31 mouse cellular contexts compared by ENCODE assay signal in the genomic region with DNA sequence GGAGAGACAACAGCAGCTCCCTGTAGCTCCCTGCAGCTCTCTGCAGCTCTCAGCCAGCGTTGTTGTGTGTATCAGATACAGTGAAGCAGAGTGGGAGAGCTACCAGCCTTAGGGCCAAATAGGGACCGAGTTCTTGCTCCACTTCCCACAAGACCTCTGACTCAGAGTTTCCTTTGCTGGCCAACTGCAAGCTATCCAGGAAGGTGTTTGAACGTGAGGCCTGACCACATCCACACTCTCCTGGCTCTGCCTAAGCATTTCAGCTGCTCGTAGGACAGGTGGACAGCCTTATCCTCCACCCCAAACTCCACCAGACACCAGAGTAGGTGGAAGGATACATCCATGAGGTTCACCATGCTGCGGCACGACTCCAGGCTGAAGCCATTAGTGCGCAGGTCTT. TPM values are rescaled to one million over a fixed set of nuclear protein-coding genes. Genes with fewer than 3 reads are reported as not detected.
A peak's percentile ranks its signal among the peaks of the same experiment; 100 is the strongest.
DNase-seq lines count a peak whose midpoint lies in the region; ATAC-seq and TF ChIP-seq lines count a peak whose summit lies in the region.
"Had no signal": no experiment of that assay in that cellular context is flagged by ENCODE, and none has a peak within 500 bp of the region (broad histone marks: within the 10 kb centered on the region; RNA-seq: fewer than 3 reads in every experiment).

No protein-coding gene starts in this region.

- no peaks in the 10 kb centered on the region for H3K9me3 ChIP-seq in hindbrain, embryonic 10.5 days
- H3K9me3 ChIP-seq in hindbrain, postnatal 0 days (ENCODE audit: low read length), result no peaks in the 10 kb centered on the region
- no peaks in the 10 kb centered on the region for H3K9me3 ChIP-seq in liver, embryonic 16.5 days (replicated peaks; ENCODE audit: control insufficient read depth, low read length)
- H3K9me3 ChIP-seq in stomach, postnatal 0 days (ENCODE audit: control insufficient read depth, low read length), result no peaks in the 10 kb centered on the region
- H3K9me3 ChIP-seq: midbrain, embryonic 12.5 days; neural tube, embryonic 12.5 days had no signal

- no peak for TF ChIP-seq EP300 in stomach, postnatal 0 days (optimal IDR thresholded peaks at IDR 0.05)

- no peak for ATAC-seq in hindbrain, postnatal 0 days
- peak; percentile 53 for ATAC-seq in common myeloid progenitor, adult 5-6 weeks (replicated peaks; ENCODE audit: low read depth, poor library complexity, severe bottlenecking)
- ATAC-seq in liver, embryonic 16.5 days (ENCODE audit: low read depth), result no peak
- ATAC-seq in stomach, postnatal 0 days (ENCODE audit: low FRiP score, low TSS enrichment), result no peak
- ATAC-seq: hindbrain, embryonic 16.5 days; intestine, postnatal 0 days had no signal

- H3K4me1 ChIP-seq in hindbrain, embryonic 10.5 days (replicated peaks), result peaks cover 17% of the 10 kb centered on the region
- no peaks in the 10 kb centered on the region for H3K4me1 ChIP-seq in hindbrain, postnatal 0 days (ENCODE audit: insufficient read depth, low read length)
- peaks cover 22% of the 10 kb centered on the region for H3K4me1 ChIP-seq in liver, embryonic 16.5 days (ENCODE audit: control insufficient read depth, low read depth, low read length)
- H3K4me1 ChIP-seq in stomach, postnatal 0 days (replicated peaks; ENCODE audit: control insufficient read depth, insufficient read depth), result peaks cover 2% of the 10 kb centered on the region; the same call in 1 of the 2 replicates

- 0 out of 2 replicates have a peak overlapping the region, but pooled peaks have one; percentile 12 for H3K27ac ChIP-seq in hindbrain, embryonic 10.5 days
- no peak overlapping the region for H3K27ac ChIP-seq in hindbrain, postnatal 0 days
- peak overlapping the region; percentile 18; the same call in 1 of the 2 replicates for H3K27ac ChIP-seq in liver, embryonic 16.5 days (ENCODE audit: low read length)
- 0 out of 2 replicates have a peak overlapping the region, but pooled peaks have one; percentile 36 for H3K27ac ChIP-seq in stomach, postnatal 0 days (replicated peaks)
- H3K27ac ChIP-seq: gastrocnemius, adult 2 months; kidney, postnatal 0 days; liver, embryonic 14.5 days; midbrain, embryonic 12.5 days; neural tube, embryonic 12.5 days had no signal

- no peak for DNase-seq in hindbrain, embryonic 10.5 days (ENCODE audit: low spot score)
- no peak for DNase-seq in hindbrain, postnatal 0 days (ENCODE audit: low spot score)
- no peak for DNase-seq in stomach, postnatal 0 days (ENCODE audit: low spot score)
- DNase-seq in adrenal gland, postnatal 10 days, result no peak
- no peak for DNase-seq in urinary bladder, postnatal 36 days (ENCODE audit: low spot score in 2 of 2)
- DNase-seq in lung, postnatal 4 days, result no peak
- DNase-seq: adrenal gland, adult 8-10 months; cerebellum, postnatal 10 days; embryo, embryonic 11 days; gastrocnemius, adult 2 months; heart, adult 18-20 months; heart, postnatal 36 days; left cerebral cortex, postnatal 4 days; lung, postnatal 36 days; right cerebral cortex, adult 18-20 months; thymus, postnatal 36 days had no signal

- 86% methylated on average over 7 of the region's 7 CpGs for WGBS in hindbrain, embryonic 10.5 days
- 86% methylated on average over 7 of the region's 7 CpGs for WGBS in hindbrain, postnatal 0 days
- 63% methylated on average over 7 of the region's 7 CpGs for WGBS in liver, embryonic 16.5 days (ENCODE audit: insufficient replicate concordance)
- WGBS in stomach, postnatal 0 days, result 78% methylated on average over 7 of the region's 7 CpGs

- no peak overlapping the region for H3K4me2 ChIP-seq in hindbrain, postnatal 0 days (ENCODE audit: low read depth, low read length)
- no peak overlapping the region for H3K4me2 ChIP-seq in liver, embryonic 16.5 days (ENCODE audit: low read depth, low read length)
- no peak overlapping the region for H3K4me2 ChIP-seq in stomach, postnatal 0 days (replicated peaks; ENCODE audit: low read depth)
- H3K4me2 ChIP-seq: midbrain, embryonic 12.5 days; neural tube, embryonic 12.5 days had no signal

- H3K36me3 ChIP-seq in hindbrain, embryonic 10.5 days, result no peaks in the 10 kb centered on the region
- H3K36me3 ChIP-seq in hindbrain, postnatal 0 days (ENCODE audit: insufficient read depth, low read length), result no peaks in the 10 kb centered on the region
- peaks cover 29% of the 10 kb centered on the region for H3K36me3 ChIP-seq in liver, embryonic 16.5 days (ENCODE audit: control insufficient read depth, insufficient read depth)
- H3K36me3 ChIP-seq in stomach, postnatal 0 days (ENCODE audit: control insufficient read depth, insufficient read depth, low read length), result peaks cover 10% of the 10 kb centered on the region
- H3K36me3 ChIP-seq: midbrain, embryonic 12.5 days; neural tube, embryonic 12.5 days had no signal

- H3K9ac ChIP-seq in hindbrain, postnatal 0 days (replicated peaks; ENCODE audit: low read length), result no peak overlapping the region
- no peak overlapping the region for H3K9ac ChIP-seq in liver, embryonic 16.5 days (ENCODE audit: low read depth, low read length)
- no peak overlapping the region for H3K9ac ChIP-seq in stomach, postnatal 0 days (ENCODE audit: low read length)
- H3K9ac ChIP-seq: liver, embryonic 14.5 days; midbrain, embryonic 12.5 days; neural tube, embryonic 12.5 days had no signal

- TF ChIP-seq CTCF in hindbrain, postnatal 0 days (IDR thresholded peaks at IDR 0.05; ENCODE audit: low read depth), result no peak
- no peak for TF ChIP-seq CTCF in stomach, postnatal 0 days (IDR thresholded peaks at IDR 0.05; ENCODE audit: low read depth)

- no peak overlapping the region for H3K4me3 ChIP-seq in hindbrain, embryonic 10.5 days
- H3K4me3 ChIP-seq in hindbrain, postnatal 0 days (ENCODE audit: low read length), result no peak overlapping the region
- H3K4me3 ChIP-seq in liver, embryonic 16.5 days (ENCODE audit: low read depth, low read length), result no peak overlapping the region
- H3K4me3 ChIP-seq in stomach, postnatal 0 days (ENCODE audit: low read depth, low read length), result no peak overlapping the region
- H3K4me3 ChIP-seq: gastrocnemius, adult 2 months; midbrain, embryonic 12.5 days; neural tube, embryonic 12.5 days had no signal

- no peaks in the 10 kb centered on the region for H3K27me3 ChIP-seq in hindbrain, embryonic 10.5 days (ENCODE audit: insufficient read depth, poor library complexity, severe bottlenecking)
- H3K27me3 ChIP-seq in hindbrain, postnatal 0 days (ENCODE audit: insufficient read depth, low read length), result no peaks in the 10 kb centered on the region
- no peaks in the 10 kb centered on the region for H3K27me3 ChIP-seq in liver, embryonic 16.5 days (ENCODE audit: control insufficient read depth, insufficient read depth, low read depth, low read length)
- H3K27me3 ChIP-seq in stomach, postnatal 0 days (ENCODE audit: control insufficient read depth, insufficient read depth, low read length), result no peaks in the 10 kb centered on the region
- H3K27me3 ChIP-seq: midbrain, embryonic 12.5 days; neural tube, embryonic 12.5 days had no signal

RNA-seq across cellular contexts. Expression of a gene that starts 6.1 kb away (rescaled TPM):
- not detected in 2 replicates for polyA plus RNA-seq in hindbrain, embryonic 10.5 days (2016; fragmentation: Nextera tagmentation; extraction: Ambion mirVana)
- total RNA-seq in hindbrain, postnatal 0 days (2014; rRNA removed), result not detected in 2 replicates
- polyA plus RNA-seq in hindbrain, postnatal 0 days (2015; fragmentation: Nextera tagmentation; extraction: Ambion mirVana), result not detected in 2 replicates
- not detected in 2 replicates for total RNA-seq in common myeloid progenitor, adult 5-6 weeks (2017)
- 0.06 TPM in 2 replicates for polyA plus RNA-seq in liver, embryonic 16.5 days (2015; fragmentation: Nextera tagmentation; extraction: Ambion mirVana)
- polyA plus RNA-seq in stomach, postnatal 0 days (2015; fragmentation: Nextera tagmentation; extraction: Ambion mirVana), result not detected in 2 replicates
- total RNA-seq in adrenal gland, postnatal 10 days (2021), result not detected
- total RNA-seq: adrenal gland, adult 8-10 months; gastrocnemius, adult 2 months; heart, adult 18-20 months; heart, postnatal 36 days; layer of hippocampus, adult 18-20 months; left cerebral cortex, adult 18-20 months; left cerebral cortex, postnatal 4 days; monocyte, adult 5-6 weeks had no signal
- polyA plus RNA-seq: brain, embryonic 14.5 days; embryonic facial prominence, embryonic 14.5 days; forebrain, embryonic 11.5 days; heart, embryonic 14.5 days; hindbrain, embryonic 16.5 days; intestine, postnatal 0 days; kidney, postnatal 0 days; midbrain, embryonic 12.5 days; neural tube, embryonic 12.5 days had no signal

RNA-seq across cellular contexts. Expression of a gene that starts 23.7 kb away (rescaled TPM):
- 5.9 and 6.5 TPM in 2 replicates for polyA plus RNA-seq in hindbrain, embryonic 10.5 days (2016; fragmentation: Nextera tagmentation; extraction: Ambion mirVana)
- 13.6 and 15.7 TPM in 2 replicates for total RNA-seq in hindbrain, postnatal 0 days (2014; rRNA removed)
- 4.6 and 4.8 TPM in 2 replicates for polyA plus RNA-seq in hindbrain, postnatal 0 days (2015; fragmentation: Nextera tagmentation; extraction: Ambion mirVana)
- 29.9 and 37.2 TPM in 2 replicates for total RNA-seq in common myeloid progenitor, adult 5-6 weeks (2017)
- polyA plus RNA-seq in liver, embryonic 16.5 days (2015; fragmentation: Nextera tagmentation; extraction: Ambion mirVana), result 22.2 and 23.4 TPM in 2 replicates
- 21.2 and 21.4 TPM in 2 replicates for polyA plus RNA-seq in stomach, postnatal 0 days (2015; fragmentation: Nextera tagmentation; extraction: Ambion mirVana)
- total RNA-seq in adrenal gland, postnatal 10 days (2021), result 10 to 100 TPM; 31.3 to 40.0 TPM

RNA-seq across cellular contexts. Expression of a gene that starts 28.0 kb away (rescaled TPM):
- 83.7 and 110 TPM in 2 replicates for polyA plus RNA-seq in hindbrain, embryonic 10.5 days (2016; fragmentation: Nextera tagmentation; extraction: Ambion mirVana)
- total RNA-seq in hindbrain, postnatal 0 days (2014; rRNA removed), result 23.4 and 28.9 TPM in 2 replicates
- 19.5 and 21.5 TPM in 2 replicates for polyA plus RNA-seq in hindbrain, postnatal 0 days (2015; fragmentation: Nextera tagmentation; extraction: Ambion mirVana)
- 61.2 and 63.5 TPM in 2 replicates for total RNA-seq in common myeloid progenitor, adult 5-6 weeks (2017)
- polyA plus RNA-seq in liver, embryonic 16.5 days (2015; fragmentation: Nextera tagmentation; extraction: Ambion mirVana), result 47.2 and 48.6 TPM in 2 replicates
- polyA plus RNA-seq in stomach, postnatal 0 days (2015; fragmentation: Nextera tagmentation; extraction: Ambion mirVana), result 20.4 and 21.2 TPM in 2 replicates
- 10 to 100 TPM; 21.3 to 28.0 TPM for total RNA-seq in adrenal gland, postnatal 10 days (2021)

RNA-seq across cellular contexts. Expression of a gene that starts 54.4 kb away (rescaled TPM):
- 37.0 and 39.2 TPM in 2 replicates for polyA plus RNA-seq in hindbrain, embryonic 10.5 days (2016; fragmentation: Nextera tagmentation; extraction: Ambion mirVana)
- total RNA-seq in hindbrain, postnatal 0 days (2014; rRNA removed), result 27.6 and 34.1 TPM in 2 replicates
- 26.8 and 29.8 TPM in 2 replicates for polyA plus RNA-seq in hindbrain, postnatal 0 days (2015; fragmentation: Nextera tagmentation; extraction: Ambion mirVana)
- total RNA-seq in common myeloid progenitor, adult 5-6 weeks (2017), result 5.9 and 6.5 TPM in 2 replicates
- polyA plus RNA-seq in liver, embryonic 16.5 days (2015; fragmentation: Nextera tagmentation; extraction: Ambion mirVana), result 14.4 and 19.0 TPM in 2 replicates
- polyA plus RNA-seq in stomach, postnatal 0 days (2015; fragmentation: Nextera tagmentation; extraction: Ambion mirVana), result 18.5 and 21.1 TPM in 2 replicates
- 10 to 100 TPM; 40.5 to 43.7 TPM for total RNA-seq in adrenal gland, postnatal 10 days (2021)
